Mouse (Mus musculus): ENCODE results near the gene Tnfaip1. TPM values are rescaled to one million over a fixed set of nuclear protein-coding genes. Genes with fewer than 3 reads are reported as not detected.
"Not testable (repeated sequence)": the region's sequence is repeated elsewhere in the genome, so short reads cannot be mapped to it uniquely, and the experiment has no call there.

The Tnfaip1 gene
- polyA plus RNA-seq, 1 experiment from 2014 or later = 82.2 TPM

- Histone ChIP-seq H3K4me2 (replicated peaks) (peak overlapping the region; percentile 59), H3K27me3 (no peaks in the 10 kb centered on the region), H3K4me1 (peaks cover 21% of the 10 kb centered on the region), H3K4me3 (peak overlapping the region; percentile 62), H3K9me3 (no peaks in the 10 kb centered on the region), H3K36me3 (peaks cover 24% of the 10 kb centered on the region), H3K27ac (peak overlapping the region; percentile 88), H3K9ac (peak overlapping the region; percentile 59)
- WGBS = under 1% methylated on average over 23 of the region's 23 CpGs
- ATAC-seq (ENCODE audit: insufficient number of reproducible peaks, insufficient read depth, low FRiP score, low TSS enrichment) = no peak
Observed at GRCm38 (mm10) chr11:78535376-78536079, 604 bp downstream of the Tnfaip1 start.

GRCm38 (mm10) chr11:78534516-78534915, 1.6 kb downstream of the Tnfaip1 start:
- H3K27me3 ChIP-seq = no peaks in the 10 kb centered on the region
- H3K9me3 ChIP-seq = no peaks in the 10 kb centered on the region
- WGBS = 88% methylated on average over 4 of the region's 4 CpGs
- H3K4me1 ChIP-seq = peaks cover 21% of the 10 kb centered on the region
- H3K27ac ChIP-seq = no peak overlapping the region
- H3K9ac ChIP-seq = peak overlapping the region; percentile 59; the same call in 1 of the 2 replicates
- peaks cover 25% of the 10 kb centered on the region for H3K36me3 ChIP-seq
- peak overlapping the region; percentile 62; the same call in 1 of the 2 replicates for H3K4me3 ChIP-seq
- ATAC-seq (ENCODE audit: insufficient number of reproducible peaks, insufficient read depth, low FRiP score, low TSS enrichment) = no peak
- peak overlapping the region; percentile 59 for H3K4me2 ChIP-seq (replicated peaks)

DNA sequence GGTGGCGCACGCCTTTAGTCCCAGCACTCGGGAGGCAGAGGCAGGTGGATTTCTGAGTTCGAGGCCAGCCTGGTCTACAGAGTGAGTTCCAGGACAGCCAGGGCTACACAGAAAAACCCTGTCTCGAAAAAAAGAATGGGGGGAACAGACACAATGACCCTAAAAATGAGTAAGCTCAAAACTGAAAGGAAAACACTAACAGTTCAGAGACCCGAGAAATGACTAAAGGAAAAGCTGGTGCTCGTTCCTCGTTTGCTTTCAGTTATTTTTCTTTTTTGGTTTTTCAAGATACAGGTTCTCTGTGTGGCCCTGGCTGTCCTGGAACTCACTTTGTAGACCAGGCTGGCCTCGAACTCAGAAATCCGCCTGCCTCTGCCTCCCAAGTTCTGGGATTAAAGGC, 4.6 kb downstream of the Tnfaip1 start:
- not testable (repeated sequence) for H3K4me2 ChIP-seq (replicated peaks); H3K27ac ChIP-seq; H3K27me3 ChIP-seq; H3K4me3 ChIP-seq; ATAC-seq (ENCODE audit: insufficient number of reproducible peaks, insufficient read depth, low FRiP score, low TSS enrichment); H3K9me3 ChIP-seq; H3K9ac ChIP-seq
- Histone ChIP-seq H3K36me3 (peaks cover 44% of the 10 kb centered on the region), H3K4me1 (peaks cover 11% of the 10 kb centered on the region; the same call in 1 of the 2 replicates)
- 94% methylated on average over 10 of the region's 10 CpGs for WGBS

- Histone ChIP-seq H3K9ac (no peak overlapping the region), H3K27ac (no peak overlapping the region), H3K4me1 (peaks cover 11% of the 10 kb centered on the region; the same call in 1 of the 2 replicates), H3K4me3 (no peak overlapping the region), H3K36me3 (peaks cover 48% of the 10 kb centered on the region), H3K9me3 (no peaks in the 10 kb centered on the region), H3K27me3 (no peaks in the 10 kb centered on the region), H3K4me2 (replicated peaks) (no peak overlapping the region)
- WGBS = 68% methylated on average over 6 of the region's 6 CpGs
- no peak for ATAC-seq (ENCODE audit: insufficient number of reproducible peaks, insufficient read depth, low FRiP score, low TSS enrichment)
Observed at GRCm38 (mm10) chr11:78531046-78531445, 5.1 kb downstream of the Tnfaip1 start.

GRCm38 (mm10) chr11:78530001-78530400, 6.1 kb downstream of the Tnfaip1 start:
- 91% methylated on average over 12 of the region's 12 CpGs for WGBS
- Histone ChIP-seq H3K9me3 (no peaks in the 10 kb centered on the region), H3K9ac (no peak overlapping the region), H3K27ac (no peak overlapping the region), H3K36me3 (peaks cover 59% of the 10 kb centered on the region), H3K4me3 (no peak overlapping the region), H3K4me1 (peaks cover 7% of the 10 kb centered on the region; the same call in 1 of the 2 replicates), H3K27me3 (no peaks in the 10 kb centered on the region), H3K4me2 (replicated peaks) (no peak overlapping the region)
- ATAC-seq (ENCODE audit: insufficient number of reproducible peaks, insufficient read depth, low FRiP score, low TSS enrichment) = no peak

GRCm38 (mm10) chr11:78528714-78529113, 7.4 kb downstream of the Tnfaip1 start:
- Histone ChIP-seq H3K4me3 (no peak overlapping the region), H3K4me1 (no peaks in the 10 kb centered on the region), H3K4me2 (replicated peaks) (no peak overlapping the region), H3K27me3 (no peaks in the 10 kb centered on the region), H3K27ac (no peak overlapping the region), H3K9ac (no peak overlapping the region), H3K9me3 (no peaks in the 10 kb centered on the region), H3K36me3 (peaks cover 71% of the 10 kb centered on the region)
- 78% methylated on average over 9 of the region's 9 CpGs for WGBS
- ATAC-seq (ENCODE audit: insufficient number of reproducible peaks, insufficient read depth, low FRiP score, low TSS enrichment) = no peak

DNA sequence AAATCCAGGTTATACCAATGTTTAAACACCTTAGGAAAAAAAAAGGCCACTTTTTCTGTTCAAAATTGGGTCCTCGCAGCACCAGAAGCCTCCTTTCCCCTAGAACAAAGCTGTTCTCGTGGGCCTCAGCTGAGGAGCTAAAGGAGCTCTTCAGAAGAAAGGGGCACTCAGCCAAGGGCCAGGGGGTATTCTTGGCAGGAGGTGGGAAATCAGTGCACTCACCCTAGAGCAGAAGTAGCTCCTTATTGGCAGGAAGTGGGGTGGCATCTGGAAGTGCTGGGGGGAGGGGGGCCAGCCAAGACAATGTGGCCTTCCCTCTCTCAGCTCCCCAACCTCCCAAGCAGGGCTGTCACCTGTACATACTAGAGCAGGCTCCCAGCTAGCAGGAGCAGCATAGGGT, 11.3 kb downstream of the Tnfaip1 start:
- Histone ChIP-seq H3K4me1 (no peaks in the 10 kb centered on the region), H3K27ac (no peak overlapping the region), H3K9ac (no peak overlapping the region), H3K4me3 (no peak overlapping the region), H3K9me3 (no peaks in the 10 kb centered on the region), H3K4me2 (replicated peaks) (no peak overlapping the region), H3K36me3 (peaks cover 99% of the 10 kb centered on the region), H3K27me3 (no peaks in the 10 kb centered on the region)
- WGBS = 91% methylated on average over 2 of the region's 2 CpGs
- ATAC-seq (ENCODE audit: insufficient number of reproducible peaks, insufficient read depth, low FRiP score, low TSS enrichment) = no peak

GRCm38 (mm10) chr11:78523241-78523955, 12.7 kb downstream of the Tnfaip1 start:
- H3K4me2 ChIP-seq (replicated peaks) = no peak overlapping the region
- no peak overlapping the region for H3K4me3 ChIP-seq
- H3K27me3 ChIP-seq = no peaks in the 10 kb centered on the region
- no peaks in the 10 kb centered on the region for H3K9me3 ChIP-seq
- no peak overlapping the region for H3K27ac ChIP-seq
- H3K4me1 ChIP-seq = no peaks in the 10 kb centered on the region
- peaks cover 97% of the 10 kb centered on the region for H3K36me3 ChIP-seq
- WGBS = 81% methylated on average over 9 of the region's 9 CpGs
- no peak for ATAC-seq (ENCODE audit: insufficient number of reproducible peaks, insufficient read depth, low FRiP score, low TSS enrichment)
- no peak overlapping the region for H3K9ac ChIP-seq

DNA sequence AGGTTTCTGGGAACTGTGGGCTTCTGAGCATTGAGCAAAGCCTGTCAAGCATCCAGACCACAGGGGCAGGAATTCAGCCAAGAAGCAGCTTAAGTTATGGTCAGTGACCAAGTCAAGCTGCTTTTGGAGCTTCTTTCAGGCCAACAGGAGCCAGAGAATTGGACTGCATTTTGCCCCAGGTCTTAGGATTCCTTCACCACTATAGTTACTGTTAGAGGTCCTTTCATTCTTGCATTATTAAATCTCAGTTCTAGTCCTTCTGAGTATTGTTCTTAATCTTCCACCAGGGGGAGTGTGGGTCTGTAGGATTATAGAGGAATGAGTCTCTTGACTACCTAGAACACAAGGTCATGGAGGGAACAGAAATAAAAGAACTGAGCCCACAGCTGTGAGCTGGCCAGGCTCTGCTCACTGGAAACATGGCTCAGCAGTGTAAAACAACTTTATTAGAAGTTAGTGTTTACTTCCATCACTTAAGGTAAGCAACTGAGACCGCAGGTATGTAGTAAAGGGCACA, 13.6 kb downstream of the Tnfaip1 start:
- Histone ChIP-seq H3K9ac (no peak overlapping the region), H3K4me2 (replicated peaks) (no peak overlapping the region), H3K4me1 (no peaks in the 10 kb centered on the region), H3K36me3 (peaks cover 97% of the 10 kb centered on the region), H3K4me3 (no peak overlapping the region), H3K27ac (no peak overlapping the region), H3K27me3 (no peaks in the 10 kb centered on the region), H3K9me3 (no peaks in the 10 kb centered on the region)
- ATAC-seq (ENCODE audit: insufficient number of reproducible peaks, insufficient read depth, low FRiP score, low TSS enrichment) = no peak
- 90% methylated on average over 1 of the region's 1 CpGs for WGBS

- H3K36me3 ChIP-seq = peaks cover 93% of the 10 kb centered on the region
- 88% methylated on average over 3 of the region's 3 CpGs for WGBS
Observed at GRCm38 (mm10) chr11:78521880-78522279, 14.3 kb downstream of the Tnfaip1 start.

DNA sequence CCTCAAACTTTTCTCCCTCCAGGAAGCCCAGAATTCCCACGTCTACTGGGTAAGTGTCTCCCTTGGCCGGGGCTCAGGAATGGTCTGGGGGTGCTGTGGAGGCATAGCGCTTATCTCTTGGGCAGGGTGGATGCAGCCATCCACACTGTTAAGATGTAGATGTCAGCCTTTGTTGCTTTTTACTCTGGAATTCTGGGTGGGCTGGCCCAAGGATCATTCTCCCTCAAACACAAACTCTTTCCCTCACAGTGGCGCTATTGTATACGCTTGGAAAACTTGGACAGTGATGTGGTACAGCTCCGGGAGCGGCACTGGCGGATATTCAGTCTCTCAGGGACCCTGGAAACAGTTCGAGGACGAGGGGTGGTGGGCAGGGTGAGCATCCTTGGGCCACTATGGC, 17.2 kb downstream of the Tnfaip1 start:
- no peak for ATAC-seq (ENCODE audit: insufficient number of reproducible peaks, insufficient read depth, low FRiP score, low TSS enrichment)
- no peak overlapping the region for H3K27ac ChIP-seq
- no peaks in the 10 kb centered on the region for H3K9me3 ChIP-seq
- no peak overlapping the region for H3K4me2 ChIP-seq (replicated peaks)
- no peak overlapping the region for H3K4me3 ChIP-seq
- H3K4me1 ChIP-seq = no peaks in the 10 kb centered on the region
- no peaks in the 10 kb centered on the region for H3K27me3 ChIP-seq
- H3K9ac ChIP-seq = no peak overlapping the region
- H3K36me3 ChIP-seq = peaks cover 88% of the 10 kb centered on the region
- WGBS = 88% methylated on average over 10 of the region's 10 CpGs

More at GRCm38 (mm10) chr11:78521880-78522279, 14.3 kb downstream of the Tnfaip1 start:
- no peak overlapping the region for H3K4me2 ChIP-seq (replicated peaks)
- ATAC-seq (ENCODE audit: insufficient number of reproducible peaks, insufficient read depth, low FRiP score, low TSS enrichment) = no peak
- H3K9ac ChIP-seq = no peak overlapping the region
- H3K9me3 ChIP-seq = no peaks in the 10 kb centered on the region
- H3K27me3 ChIP-seq = no peaks in the 10 kb centered on the region
- no peak overlapping the region for H3K4me3 ChIP-seq
- no peaks in the 10 kb centered on the region for H3K4me1 ChIP-seq
- H3K27ac ChIP-seq = no peak overlapping the region
